Mouse (Mus musculus) heart, adult 10 weeks (tissue): Measurements from ENCODE around the gene Akt2. TPM values are rescaled to one million over a fixed set of nuclear protein-coding genes. Genes with fewer than 3 reads are reported as not detected.

Experiments used
- polyA plus RNA-seq: library from polyadenylated mRNA; stranded (reverse); fragments of 350-450 nt; fragmentation: Illumina TruSeq; extraction: RNeasy Lipid Tissue Mini Kit (QIAGEN cat#74804); gene quantifications from one replicate; pipeline ENCODE4 v1.2.3, GENCODE M21; 2014; ENCODE audit warnings: low read depth, low replicate concordance

Gene Akt2
- polyA plus RNA-seq = 171 TPM

GRCm38 (mm10) chr7:27591266-27592216 lies at the start of gene Akt2:
Gene Akt2, plus strand, starts transcription at chr7:27591552.

DNA sequence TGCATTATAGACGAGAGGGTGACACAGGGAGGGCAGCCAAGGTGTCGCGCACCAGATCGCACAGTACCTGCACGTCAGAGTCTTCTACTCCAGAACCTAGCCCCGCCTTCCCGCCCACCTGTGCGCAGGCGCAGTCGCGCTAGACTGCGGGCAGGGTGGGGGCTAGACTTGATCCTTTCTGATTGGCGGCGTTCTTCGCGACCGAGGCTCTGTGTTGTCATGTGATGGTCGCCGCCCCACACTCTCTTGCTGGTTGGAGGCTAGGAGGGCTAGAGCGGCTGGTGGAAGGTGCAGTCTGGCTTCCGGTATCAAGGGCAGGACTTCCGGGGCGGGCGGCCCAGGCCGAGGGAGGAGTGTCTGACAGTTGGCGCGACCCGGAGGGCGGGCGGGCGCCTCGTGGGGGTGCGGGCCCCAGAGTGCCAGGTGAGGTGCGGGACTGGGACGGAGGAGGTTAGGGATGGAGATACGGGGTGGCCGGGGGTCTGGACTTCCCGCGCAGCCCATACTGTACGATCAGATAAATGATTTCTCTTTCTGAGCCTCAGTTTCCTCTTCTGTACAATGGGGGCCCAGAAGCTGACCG lies 38.3 kb upstream of the Akt2 start, which contains the start of the genes Pld3 and 2310022A10Rik:
Gene Pld3, minus strand, starts transcription at position 288 of the 583 bp plus-strand sequence.
Gene 2310022A10Rik, plus strand, starts transcription at position 303 of the 583 bp plus-strand sequence.

DNA sequence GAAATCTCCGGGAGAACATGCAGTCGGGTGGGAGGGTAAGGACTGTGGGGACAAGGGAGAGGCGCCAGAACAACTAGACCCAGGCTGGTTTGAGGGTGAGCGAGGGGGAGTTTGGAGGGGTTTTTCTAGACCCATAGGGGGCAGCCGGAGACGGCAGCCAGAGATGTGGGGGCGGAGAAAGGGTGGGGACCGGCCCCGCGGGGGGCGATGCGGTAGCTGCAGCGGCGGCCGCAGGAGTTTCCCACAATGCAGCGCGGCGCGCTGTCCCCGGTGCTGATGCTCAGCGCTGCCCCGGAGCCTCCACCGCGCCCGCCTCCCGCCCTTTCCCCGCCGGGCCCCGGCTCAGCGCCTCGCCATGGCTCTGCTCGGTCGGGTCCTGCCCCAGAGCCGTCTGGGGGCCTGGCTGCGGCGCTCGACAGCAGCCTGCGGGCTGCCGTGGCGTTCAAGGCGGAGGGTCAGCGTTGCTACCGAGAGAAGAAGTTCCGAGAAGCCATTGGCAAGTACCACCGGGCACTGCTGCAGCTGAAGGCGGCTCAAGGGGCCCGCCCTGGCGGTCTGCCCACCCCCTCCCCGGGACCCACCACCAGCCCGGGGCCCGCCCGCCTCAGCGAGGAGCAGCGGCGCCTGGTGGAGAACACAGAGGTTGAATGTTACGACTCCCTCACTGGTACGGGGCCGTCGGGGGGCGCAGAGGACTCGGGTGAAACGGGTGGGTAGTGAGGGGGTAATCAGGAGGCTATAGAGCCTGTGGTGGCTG lies 62.5 kb downstream of the Akt2 start, which contains the start of gene Ttc9b:
Gene Ttc9b, plus strand, starts transcription at position 235 of the 757 bp plus-strand sequence.

DNA sequence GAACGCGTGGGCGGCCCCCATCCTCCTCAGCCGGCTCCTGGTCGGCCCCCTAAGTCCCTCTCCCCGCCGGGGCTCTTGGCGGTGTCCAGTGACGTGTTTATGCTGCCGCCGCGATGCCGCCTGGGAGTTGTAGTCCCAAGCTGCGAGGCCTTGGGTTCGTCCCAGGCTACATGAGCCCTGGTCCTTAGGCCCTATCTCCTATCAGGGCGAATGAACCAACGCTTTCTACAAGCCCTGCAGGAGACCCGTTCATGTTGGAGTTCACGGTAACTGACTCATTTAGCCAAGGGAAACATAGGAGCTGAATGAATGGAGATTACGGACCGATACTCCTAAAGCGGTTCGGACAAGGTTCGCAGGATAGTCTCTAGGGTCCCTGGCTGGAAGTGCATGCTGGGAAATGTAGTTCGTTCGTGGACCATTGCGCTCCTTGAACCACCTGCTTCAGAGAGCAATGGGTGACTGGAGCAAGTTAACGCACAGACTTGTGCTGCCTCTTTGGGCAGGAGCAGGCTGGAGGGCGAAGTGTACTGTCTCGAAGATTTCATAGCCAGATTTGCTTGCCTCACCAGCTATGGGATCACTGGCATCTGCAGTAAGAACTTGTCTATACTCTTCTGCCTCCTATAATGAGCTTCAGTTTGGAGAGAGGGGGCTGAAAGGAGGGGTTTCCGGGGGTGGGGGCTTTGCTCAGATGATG lies 83.3 kb downstream of the Akt2 start, which contains the start of gene Map3k10:
Gene Map3k10, minus strand, starts transcription at position 77 of the 700 bp plus-strand sequence.

GRCm38 (mm10) chr7:27688815-27689612 lies 97.7 kb downstream of the Akt2 start, which contains the start of gene Zfp607b:
Gene Zfp607b, plus strand, starts transcription at chr7:27689340.

Other genes with a start within 250 kb of the Akt2 start
- gene Shkbp1, start 235.5 kb upstream of the Akt2 start, polyA plus RNA-seq = 9.0 TPM
- not detected for gene Gm20479, start 234.1 kb upstream of the Akt2 start, polyA plus RNA-seq
- 0.29 TPM for gene Sptbn4, start 143.9 kb upstream of the Akt2 start, polyA plus RNA-seq
- 21.6 TPM for gene Blvrb, start 143.6 kb upstream of the Akt2 start, polyA plus RNA-seq
- 5.5 TPM for gene Sertad3, start 117.8 kb upstream of the Akt2 start, polyA plus RNA-seq
- 13.5 TPM for gene Sertad1, start 104.6 kb upstream of the Akt2 start, polyA plus RNA-seq
- 0.76 TPM for gene Prx, start 92.2 kb upstream of the Akt2 start, polyA plus RNA-seq
- gene Hipk4, start 68.3 kb upstream of the Akt2 start, polyA plus RNA-seq = not detected
- 25.0 TPM for gene Pld3, start 38.3 kb upstream of the Akt2 start, polyA plus RNA-seq
- 54.0 TPM for gene 2310022A10Rik, start 38.3 kb upstream of the Akt2 start, polyA plus RNA-seq
- gene Ttc9b, start 62.4 kb downstream of the Akt2 start, polyA plus RNA-seq = not detected
- 13.2 TPM for gene Map3k10, start 83.0 kb downstream of the Akt2 start, polyA plus RNA-seq
- 1.4 TPM for gene Zfp607b, start 97.8 kb downstream of the Akt2 start, polyA plus RNA-seq
- 5.9 TPM for gene Zfp60, start 139.8 kb downstream of the Akt2 start, polyA plus RNA-seq
- 4.1 TPM for gene Zfp626, start 215.6 kb downstream of the Akt2 start, polyA plus RNA-seq
- gene Zfp59, start 247.1 kb downstream of the Akt2 start, polyA plus RNA-seq = 2.9 TPM